Mouse (Mus musculus) erythroblast, embryonic 14.5 days (primary cell): ENCODE data around the gene Crebrf.

Experiments
- GATA1 ChIP-seq: IDR thresholded peaks from 2 replicates; pipeline ENCODE4 v1.6.1; 2012; ENCODE audit warnings: low read length, inconsistent platforms, mixed read lengths
- TAL1 ChIP-seq: IDR thresholded peaks from 3 replicates; pipeline ENCODE4 v1.6.1; 2012; ENCODE audit warnings: low read length, inconsistent platforms, mixed read lengths

GRCm38 (mm10) chr17:26724790-26725189, 9.3 kb downstream of the Crebrf start:
- TF ChIP-seq GATA1 (no peak), TAL1 (no peak)
